Mouse (Mus musculus): ENCODE measurements around the gene Ctdspl. TPM values are rescaled to one million over a fixed set of nuclear protein-coding genes. Genes with fewer than 3 reads are reported as not detected.
A peak's percentile ranks its signal among the peaks of the same experiment; 100 is the strongest.

Gene Ctdspl
- polyA plus RNA-seq, 1 experiment from 2014 or later = 21.9 TPM

GRCm38 (mm10) chr9:118913613-118914012 lies 12.6 kb upstream of the Ctdspl start:
- 78% methylated on average over 3 of the region's 3 CpGs for WGBS
- no peak for DNase-seq (ENCODE audit: low spot score)
- Histone ChIP-seq H3K36me3 (ENCODE audit: insufficient read depth, low read length) (no peaks in the 10 kb centered on the region), H3K9ac (ENCODE audit: low read depth, low read length) (no peak overlapping the region), H3K4me3 (replicated peaks; ENCODE audit: low read depth, low read length) (no peak overlapping the region), H3K27me3 (ENCODE audit: insufficient read depth, low read length) (no peaks in the 10 kb centered on the region), H3K27ac (no peak overlapping the region), H3K4me2 (ENCODE audit: low read length) (no peak overlapping the region), H3K9me3 (replicated peaks; ENCODE audit: low read length) (no peaks in the 10 kb centered on the region), H3K4me1 (replicated peaks; ENCODE audit: insufficient read depth, low read length) (no peaks in the 10 kb centered on the region)
- TF ChIP-seq CTCF (IDR thresholded peaks at IDR 0.05; ENCODE audit: low read depth) = no peak
- ATAC-seq (replicated peaks; ENCODE audit: low FRiP score, low read depth) = no peak

- no peaks in the 10 kb centered on the region for H3K27me3 ChIP-seq (ENCODE audit: insufficient read depth, low read length)
- DNase-seq (ENCODE audit: low spot score) (no peak), ATAC-seq (replicated peaks; ENCODE audit: low FRiP score, low read depth) (no peak)
- no peak overlapping the region for H3K9ac ChIP-seq (ENCODE audit: low read depth, low read length)
- no peaks in the 10 kb centered on the region for H3K36me3 ChIP-seq (ENCODE audit: insufficient read depth, low read length)
- no peaks in the 10 kb centered on the region for H3K9me3 ChIP-seq (replicated peaks; ENCODE audit: low read length)
- TF ChIP-seq CTCF (IDR thresholded peaks at IDR 0.05; ENCODE audit: low read depth) = no peak
- no peak overlapping the region for H3K27ac ChIP-seq
- WGBS = 36% methylated on average over 8 of the region's 8 CpGs
- no peak overlapping the region for H3K4me3 ChIP-seq (replicated peaks; ENCODE audit: low read depth, low read length)
- H3K4me1 ChIP-seq (replicated peaks; ENCODE audit: insufficient read depth, low read length) = no peaks in the 10 kb centered on the region
- H3K4me2 ChIP-seq (ENCODE audit: low read length) = no peak overlapping the region
These were observed 11.7 kb upstream of the Ctdspl start for GRCm38 (mm10) chr9:118914589-118914988.

- no peak overlapping the region for H3K9ac ChIP-seq (ENCODE audit: low read depth, low read length)
- H3K27ac ChIP-seq = no peak overlapping the region
- no peaks in the 10 kb centered on the region for H3K36me3 ChIP-seq (ENCODE audit: insufficient read depth, low read length)
- no peaks in the 10 kb centered on the region for H3K9me3 ChIP-seq (replicated peaks; ENCODE audit: low read length)
- no peak overlapping the region for H3K4me3 ChIP-seq (replicated peaks; ENCODE audit: low read depth, low read length)
- peak; percentile 72 for TF ChIP-seq CTCF (IDR thresholded peaks at IDR 0.05; ENCODE audit: low read depth)
- ATAC-seq (replicated peaks; ENCODE audit: low FRiP score, low read depth) (no peak), DNase-seq (ENCODE audit: low spot score) (no peak)
- H3K4me2 ChIP-seq (ENCODE audit: low read length) = no peak overlapping the region
- WGBS = 66% methylated on average over 5 of the region's 5 CpGs
- H3K27me3 ChIP-seq (ENCODE audit: insufficient read depth, low read length) = no peaks in the 10 kb centered on the region
- H3K4me1 ChIP-seq (replicated peaks; ENCODE audit: insufficient read depth, low read length) = 0 out of 2 replicates have a peak, but pooled peaks cover 5% of the 10 kb centered on the region
These were observed 11.0 kb upstream of the Ctdspl start for GRCm38 (mm10) chr9:118915290-118915689.

- Histone ChIP-seq H3K4me2 (ENCODE audit: low read length) (no peak overlapping the region), H3K36me3 (ENCODE audit: insufficient read depth, low read length) (no peaks in the 10 kb centered on the region), H3K27ac (no peak overlapping the region; the same call in 1 of the 2 replicates), H3K4me1 (replicated peaks; ENCODE audit: insufficient read depth, low read length) (peaks cover 10% of the 10 kb centered on the region; the same call in 1 of the 2 replicates), H3K4me3 (replicated peaks; ENCODE audit: low read depth, low read length) (no peak overlapping the region), H3K27me3 (ENCODE audit: insufficient read depth, low read length) (no peaks in the 10 kb centered on the region), H3K9ac (ENCODE audit: low read depth, low read length) (no peak overlapping the region), H3K9me3 (replicated peaks; ENCODE audit: low read length) (no peaks in the 10 kb centered on the region)
- peak; percentile 56 for DNase-seq (ENCODE audit: low spot score)
- TF ChIP-seq CTCF (IDR thresholded peaks at IDR 0.05; ENCODE audit: low read depth) = no peak
- ATAC-seq (replicated peaks; ENCODE audit: low FRiP score, low read depth) = peak; percentile 62
- 41% methylated on average over 16 of the region's 16 CpGs for WGBS
These were observed 6.5 kb upstream of the Ctdspl start for GRCm38 (mm10) chr9:118919672-118920186.

- Histone ChIP-seq H3K4me3 (replicated peaks; ENCODE audit: low read depth, low read length) (no peak overlapping the region), H3K4me1 (replicated peaks; ENCODE audit: insufficient read depth, low read length) (peaks cover 10% of the 10 kb centered on the region; the same call in 1 of the 2 replicates), H3K9ac (ENCODE audit: low read depth, low read length) (no peak overlapping the region), H3K36me3 (ENCODE audit: insufficient read depth, low read length) (no peaks in the 10 kb centered on the region), H3K27me3 (ENCODE audit: insufficient read depth, low read length) (no peaks in the 10 kb centered on the region), H3K4me2 (ENCODE audit: low read length) (no peak overlapping the region), H3K27ac (no peak overlapping the region), H3K9me3 (replicated peaks; ENCODE audit: low read length) (no peaks in the 10 kb centered on the region)
- TF ChIP-seq CTCF (IDR thresholded peaks at IDR 0.05; ENCODE audit: low read depth) = peak; percentile 99
- ATAC-seq (replicated peaks; ENCODE audit: low FRiP score, low read depth) (peak; percentile 23; the same call in 1 of the 2 replicates), DNase-seq (ENCODE audit: low spot score) (peak; percentile 91)
- WGBS = 43% methylated on average over 12 of the region's 12 CpGs
These were observed 5.3 kb upstream of the Ctdspl start for GRCm38 (mm10) chr9:118920798-118921515.

GRCm38 (mm10) chr9:118921926-118922325 lies 4.3 kb upstream of the Ctdspl start:
- H3K27me3 ChIP-seq (ENCODE audit: insufficient read depth, low read length) = no peaks in the 10 kb centered on the region
- TF ChIP-seq CTCF (IDR thresholded peaks at IDR 0.05; ENCODE audit: low read depth) = no peak
- no peak overlapping the region for H3K4me3 ChIP-seq (replicated peaks; ENCODE audit: low read depth, low read length)
- WGBS = 76% methylated on average over 3 of the region's 3 CpGs
- H3K4me1 ChIP-seq (replicated peaks; ENCODE audit: insufficient read depth, low read length) = peaks cover 10% of the 10 kb centered on the region; the same call in 1 of the 2 replicates
- no peak for ATAC-seq (replicated peaks; ENCODE audit: low FRiP score, low read depth)
- H3K27ac ChIP-seq = no peak overlapping the region
- H3K9me3 ChIP-seq (replicated peaks; ENCODE audit: low read length) = no peaks in the 10 kb centered on the region
- no peak for DNase-seq (ENCODE audit: low spot score)
- H3K9ac ChIP-seq (ENCODE audit: low read depth, low read length) = no peak overlapping the region
- H3K4me2 ChIP-seq (ENCODE audit: low read length) = no peak overlapping the region
- H3K36me3 ChIP-seq (ENCODE audit: insufficient read depth, low read length) = no peaks in the 10 kb centered on the region
